Mouse (Mus musculus) left cerebral cortex, postnatal 10 days (tissue): ENCODE data around the gene Cbx7. TPM values are rescaled to one million over a fixed set of nuclear protein-coding genes. Genes with fewer than 3 reads are reported as not detected.
"Not testable (repeated sequence)": the region's sequence is repeated elsewhere in the genome, so short reads cannot be mapped to it uniquely, and the experiment has no call there.

ENCODE experiments used
- DNase-seq, 2 experiments: peaks; one replicate each; pipeline ENCODE4 v3.0.0; 2021 to 2022; ENCODE audit warnings: low spot score in 2 of 2, mixed read lengths in 1 of 2; ENCODE audit errors: extremely low spot score in 1 of 2
- intact Hi-C: fragments of 180-260 bp; cut with DNase I; formaldehyde crosslinking; loops from one replicate; pipeline ENCODE4 v1.15.1; 2025
- total RNA-seq, 2 experiments: library from RNA; stranded (reverse); gene quantifications; 2 replicates each; pipeline ENCODE4 v1.2.3; 2021

Gene Cbx7
- total RNA-seq, 2 experiments from 2014 or later: 5.6 to 7.1 TPM

DNA sequence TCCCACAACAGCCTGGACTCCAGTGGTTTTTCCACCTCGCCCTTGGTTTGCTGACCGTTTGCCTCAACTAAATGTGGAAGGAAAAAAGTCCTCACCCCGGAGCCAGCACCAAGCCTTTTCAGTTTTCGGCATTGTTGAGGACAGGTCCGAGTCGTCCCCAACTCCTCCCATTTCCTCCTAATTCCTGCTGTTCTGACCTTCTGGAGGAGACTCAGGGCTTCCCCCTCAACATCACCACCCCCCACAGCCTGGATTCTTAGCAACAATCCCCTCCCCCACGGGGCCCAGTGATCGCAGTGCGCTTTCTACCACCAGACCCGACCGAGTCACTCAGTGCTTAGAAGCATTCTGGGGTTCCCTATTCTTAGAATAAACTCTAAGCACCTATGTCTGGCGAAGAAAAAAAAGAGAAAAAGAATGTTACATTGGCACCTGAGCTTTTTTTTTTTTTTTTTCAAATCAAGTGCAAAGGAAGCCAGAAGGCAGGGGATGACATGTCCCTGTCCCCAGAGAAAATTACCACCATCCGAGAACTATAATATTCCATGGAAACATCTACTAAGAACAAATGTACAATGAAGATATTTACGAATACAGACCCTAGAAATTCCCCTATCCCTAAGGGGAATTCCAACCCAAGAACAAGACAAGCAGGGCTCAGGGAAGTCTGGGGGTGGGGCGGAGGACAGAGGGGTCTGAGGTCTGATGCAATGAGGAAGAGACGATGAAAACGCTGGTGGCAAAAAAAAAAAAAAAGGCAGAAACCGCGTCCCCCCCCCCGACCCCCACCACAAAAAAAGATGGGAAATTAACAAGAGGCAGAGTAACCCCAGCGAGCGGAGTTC lies 37.0 kb downstream of the Cbx7 start:
- intact Hi-C loops: no loop called here

DNA sequence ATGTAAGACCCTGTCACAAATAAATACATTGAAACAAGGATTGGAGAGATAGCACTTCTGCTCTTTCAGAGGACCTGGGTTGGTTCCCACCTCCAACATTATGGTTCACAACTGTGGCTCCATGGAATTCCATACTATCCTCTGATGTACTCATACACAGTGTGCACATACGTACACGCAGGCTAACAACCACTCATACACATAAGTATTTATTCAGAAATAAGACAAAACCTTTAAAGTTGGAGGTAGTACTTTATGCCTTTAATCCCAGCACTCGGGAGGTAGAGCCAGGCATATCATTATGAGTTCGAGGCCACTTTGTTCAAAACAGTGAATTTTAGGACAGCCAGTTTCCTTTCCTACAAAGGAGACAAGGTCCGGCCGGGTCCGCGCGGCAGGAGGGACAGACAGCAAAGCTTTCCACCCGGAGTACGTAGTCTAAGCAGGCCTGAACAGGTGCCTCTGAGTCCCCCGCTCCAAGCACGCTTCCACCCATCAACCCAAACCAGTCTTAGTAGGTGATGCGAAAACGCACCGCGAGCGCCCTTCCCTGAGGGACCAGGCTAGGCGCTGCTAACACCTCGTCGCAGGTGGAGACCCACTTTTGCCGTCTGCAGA lies 37.8 kb downstream of the Cbx7 start:
- intact Hi-C loops: no loop called here

More for the DNA sequence above, 37.0 kb downstream of the Cbx7 start:
- no peak for DNase-seq

DNA sequence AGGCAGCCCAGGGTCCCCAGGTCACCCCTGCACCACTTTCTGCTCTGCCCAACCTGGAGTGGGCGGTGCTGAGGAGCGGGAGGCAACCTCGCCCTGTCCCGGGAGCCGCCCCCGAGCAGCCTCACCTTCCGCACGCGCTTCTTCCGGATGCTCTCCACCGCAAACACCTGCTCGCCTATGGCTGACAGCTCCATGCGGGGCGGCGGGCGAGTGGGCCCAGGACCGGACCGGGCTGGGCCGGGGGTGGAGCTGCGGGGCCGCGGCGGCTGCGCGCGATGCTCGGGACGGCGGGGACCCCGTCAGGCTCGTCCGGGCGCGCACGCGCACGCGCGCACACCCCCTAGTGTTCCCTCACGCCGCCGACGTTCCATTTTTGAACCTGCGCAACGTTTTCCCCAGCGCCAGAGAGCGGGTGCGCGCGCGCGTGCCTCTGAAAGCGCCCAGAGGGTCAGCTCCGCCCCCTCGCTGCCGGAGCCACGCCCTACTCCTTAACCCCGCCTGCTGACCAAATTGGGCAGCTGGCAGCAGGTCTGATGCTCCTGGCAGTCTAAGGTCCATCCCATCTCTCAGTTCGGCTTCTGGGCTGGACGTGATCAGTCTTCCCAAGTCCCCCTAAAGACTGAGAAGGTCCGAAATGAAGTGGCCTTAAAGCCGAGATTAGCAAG lies 38.5 kb downstream of the Cbx7 start:
- peak; percentile 61 to 92 for DNase-seq
- intact Hi-C loops: no loop called here

More for the DNA sequence above, 37.8 kb downstream of the Cbx7 start:
- no peak for DNase-seq

DNA sequence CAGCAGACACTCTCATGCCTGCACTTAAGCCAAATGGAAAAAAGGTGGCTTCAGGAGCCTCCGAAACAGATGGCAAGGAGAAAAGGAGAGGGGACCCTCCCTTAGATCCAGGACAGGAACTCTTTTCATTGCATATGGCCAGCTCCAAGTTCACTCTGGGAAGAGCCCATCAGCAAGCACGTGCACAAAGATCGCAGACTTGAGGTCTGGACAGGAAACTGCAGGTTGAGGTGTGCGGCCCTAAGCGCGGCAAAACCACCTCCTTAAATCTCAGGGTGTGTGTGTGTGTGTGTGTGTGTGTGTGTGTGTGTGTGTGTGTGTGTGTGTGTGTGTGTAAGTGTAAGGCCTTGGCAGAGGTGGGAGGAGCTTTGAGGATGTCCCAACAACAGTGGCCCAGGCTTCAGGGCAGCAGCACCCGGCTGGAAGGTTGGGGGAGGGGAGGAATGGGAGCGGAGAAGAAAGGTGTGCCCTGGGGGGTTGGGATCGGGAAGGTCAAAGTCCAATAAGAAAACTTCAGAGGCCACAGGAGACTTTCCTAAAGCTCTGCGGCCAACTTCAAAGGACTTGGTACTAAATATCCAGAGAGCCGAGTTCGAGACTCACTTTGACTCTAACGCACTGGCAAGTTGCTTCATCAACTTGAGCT lies 39.3 kb downstream of the Cbx7 start:
- no peak for DNase-seq
- intact Hi-C loops: no loop called here

DNA sequence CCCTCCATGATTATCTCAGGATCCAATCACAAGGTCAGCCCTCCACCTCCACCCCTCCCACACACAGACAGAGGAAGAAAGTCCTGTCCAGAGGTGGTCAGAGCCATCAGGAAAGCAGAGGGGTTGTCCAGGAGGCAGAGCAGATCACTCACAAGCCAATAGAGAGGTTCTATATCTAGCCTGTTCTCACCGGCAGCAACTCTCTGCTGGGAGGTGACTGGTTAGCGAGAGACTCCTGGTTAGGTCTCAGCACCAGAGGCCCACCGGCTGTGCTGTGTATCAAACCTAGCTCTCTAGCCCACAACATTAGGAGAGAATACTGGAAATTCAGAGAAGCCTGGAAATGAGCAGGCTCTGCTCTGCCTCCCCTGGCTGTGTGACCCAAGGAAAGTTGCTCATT lies 41.2 kb downstream of the Cbx7 start:
- DNase-seq: no peak

DNA sequence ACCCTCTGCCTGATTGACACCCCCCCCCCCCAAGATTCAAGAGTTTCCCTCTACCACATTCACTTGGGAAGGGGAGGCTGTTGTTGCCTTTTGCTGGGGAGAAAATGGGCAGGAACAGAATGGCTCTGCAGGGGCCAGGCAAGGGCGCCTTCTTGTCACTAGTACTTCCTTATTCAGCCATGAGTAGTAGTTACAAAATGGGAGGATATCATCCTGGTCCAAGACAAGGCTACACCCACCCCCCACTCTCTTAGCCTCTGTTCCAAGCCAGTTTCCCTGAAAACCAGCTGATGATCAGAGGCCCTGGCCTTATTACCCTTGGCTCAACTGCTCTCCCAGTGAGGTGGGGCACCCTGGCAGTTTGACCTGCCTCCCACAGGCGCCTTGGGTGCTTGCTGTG lies 42.2 kb downstream of the Cbx7 start:
- intact Hi-C loops: no loop called here
- no peak for DNase-seq

More for the DNA sequence above, 41.2 kb downstream of the Cbx7 start:
- intact Hi-C loops: no loop called here

DNA sequence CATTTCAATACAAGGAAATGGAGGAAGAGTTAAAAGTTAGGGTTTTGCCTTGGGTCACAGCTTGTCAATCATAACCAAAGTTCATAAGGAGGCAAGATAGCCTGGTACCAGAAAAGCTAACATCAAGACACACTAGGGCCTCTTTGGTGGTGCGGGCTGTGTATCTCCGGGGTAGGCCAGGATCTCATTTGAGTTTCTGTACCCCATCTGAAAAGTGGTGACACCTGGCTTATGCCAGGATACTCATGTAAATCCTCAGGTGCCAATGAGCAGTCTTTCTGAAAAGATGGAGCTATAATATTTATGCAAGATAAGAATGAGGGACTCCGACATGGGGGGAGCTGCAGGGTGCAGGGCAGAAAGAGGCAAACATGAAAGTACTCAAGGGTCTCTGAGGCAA lies 42.6 kb downstream of the Cbx7 start:
- intact Hi-C loops: no loop called here
- DNase-seq: no peak

DNA sequence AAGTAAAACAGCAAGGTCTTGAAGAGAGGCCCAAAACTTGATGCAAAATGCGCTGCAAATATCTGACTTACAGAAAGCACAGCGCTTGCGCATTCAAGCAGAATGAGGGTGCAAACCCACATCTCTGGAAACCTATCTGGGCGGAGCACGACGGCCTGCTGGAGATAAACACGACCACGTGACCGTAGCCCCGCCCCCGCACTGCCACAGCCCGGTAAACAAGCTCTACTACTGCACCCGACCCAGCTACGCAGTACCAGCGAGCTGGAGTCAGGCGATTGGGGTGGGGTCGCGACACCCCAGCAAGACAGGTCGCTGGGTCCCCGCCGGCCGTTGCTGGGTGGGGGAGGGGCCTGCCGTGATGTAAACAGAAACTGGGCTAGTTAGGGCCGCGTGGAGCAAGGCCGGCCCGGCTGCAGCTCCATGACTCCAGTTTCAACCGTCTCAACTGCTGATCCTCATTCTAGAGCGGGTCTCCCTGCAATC lies 43.2 kb downstream of the Cbx7 start:
- peak; percentile 83 to 96 for DNase-seq
- intact Hi-C loops: no loop called here

DNA sequence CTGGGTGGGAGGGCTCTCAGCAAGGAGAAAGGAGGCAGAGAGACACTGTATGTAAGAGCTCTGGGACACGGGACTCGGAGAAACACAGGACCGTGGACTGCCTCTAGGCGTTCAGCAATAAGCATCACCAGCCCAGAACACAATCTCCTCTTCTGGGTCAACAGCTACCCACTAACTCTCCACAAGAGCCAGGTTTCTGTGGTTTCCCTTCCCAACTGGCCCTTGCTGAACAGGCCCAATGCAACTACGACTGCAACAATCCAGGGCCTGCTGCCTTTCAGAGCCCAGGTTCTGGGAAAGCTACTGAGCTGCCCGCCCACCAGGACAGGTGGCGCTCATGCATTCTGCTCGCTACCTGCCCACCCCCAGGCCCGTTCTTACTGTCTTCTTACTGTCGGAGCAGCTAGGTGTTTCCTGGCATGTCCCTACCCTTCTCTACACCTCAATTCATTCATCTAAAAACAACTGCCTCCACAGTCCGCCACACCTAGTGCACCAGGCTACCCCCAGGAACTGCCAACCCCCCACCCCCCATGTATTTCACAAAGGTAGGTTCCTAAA lies 44.0 kb downstream of the Cbx7 start:
- no peak for DNase-seq
- intact Hi-C loops: no loop called here

DNA sequence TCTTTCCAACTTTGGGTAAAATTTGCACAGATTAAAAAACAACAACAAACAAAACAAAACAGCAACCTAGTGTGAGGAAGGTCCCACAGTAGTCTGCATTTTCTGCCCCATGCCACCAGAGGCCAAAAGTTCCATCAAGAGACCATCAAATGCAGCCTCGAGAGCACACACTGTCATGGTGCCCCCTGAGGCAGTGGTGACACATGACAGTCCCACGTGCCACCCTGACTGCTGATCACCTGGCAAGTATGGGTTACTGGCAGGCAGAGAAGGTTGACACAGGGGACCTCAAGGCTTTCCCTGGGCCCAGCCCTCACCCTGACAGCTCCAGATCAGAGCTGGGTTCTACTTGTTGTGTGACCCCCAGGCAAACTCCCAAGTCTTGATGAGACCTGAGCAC lies 51.1 kb downstream of the Cbx7 start:
- intact Hi-C loops: loop anchor here (10.0 kb wide), 1 partner anchor 165 kb away; no protein-coding TSS in a partner anchor
- DNase-seq: no peak

DNA sequence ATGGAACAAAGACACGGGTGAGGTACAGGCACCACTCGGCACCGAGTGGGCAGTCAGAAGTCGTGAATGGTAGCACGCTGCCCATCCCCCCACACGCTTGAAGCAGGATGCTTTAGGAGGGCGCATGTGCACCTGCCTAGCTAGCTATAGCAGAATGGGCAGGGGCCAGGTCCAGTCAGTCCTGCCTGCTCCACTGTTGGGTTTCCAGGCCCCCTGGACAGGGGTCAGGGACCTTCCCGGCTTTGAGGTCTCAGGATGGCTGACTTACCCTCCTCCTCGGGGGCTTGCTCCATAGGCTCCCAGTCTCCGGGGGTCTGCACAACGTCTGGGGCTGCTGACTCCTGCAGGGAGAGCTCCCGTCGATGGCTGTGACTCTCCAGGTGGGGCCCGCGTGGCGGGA lies 52.4 kb downstream of the Cbx7 start:
- no peak for DNase-seq
- intact Hi-C loops: loop anchor here (10.0 kb wide), 1 partner anchor 164 kb away; no protein-coding TSS in a partner anchor

DNA sequence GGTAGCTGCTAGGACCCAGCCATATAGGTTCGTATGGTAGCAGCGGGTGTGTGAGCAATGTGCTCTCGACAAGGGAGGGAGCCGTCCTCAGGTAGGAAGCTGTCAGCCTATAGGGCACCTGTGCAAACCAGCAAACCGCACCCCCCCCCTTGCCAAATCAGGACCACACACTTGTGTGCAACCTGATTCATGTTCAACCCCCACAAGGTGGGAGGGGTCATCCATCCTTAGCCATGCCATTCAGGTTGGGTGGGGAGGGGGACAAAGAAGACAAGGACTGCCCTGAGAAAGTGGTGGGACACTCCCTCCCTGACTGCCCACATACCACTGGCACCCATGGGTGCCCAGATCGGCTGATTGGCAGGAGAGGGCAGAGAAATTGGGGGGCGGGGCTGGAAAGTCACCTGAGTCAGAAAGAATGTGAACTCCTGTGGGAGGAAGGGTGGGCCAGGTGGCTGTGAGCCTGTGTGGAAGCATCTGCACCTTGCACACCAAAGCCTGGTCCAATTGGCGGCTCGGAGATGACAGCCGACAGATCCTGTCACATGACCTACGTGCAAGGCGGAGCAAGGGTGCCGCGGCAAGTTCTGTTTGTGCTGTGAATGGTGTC lies 53.7 kb downstream of the Cbx7 start:
- DNase-seq: no peak
- intact Hi-C loops: loop anchor here (10.0 kb wide), 1 partner anchor 162 kb away; no protein-coding TSS in a partner anchor

DNA sequence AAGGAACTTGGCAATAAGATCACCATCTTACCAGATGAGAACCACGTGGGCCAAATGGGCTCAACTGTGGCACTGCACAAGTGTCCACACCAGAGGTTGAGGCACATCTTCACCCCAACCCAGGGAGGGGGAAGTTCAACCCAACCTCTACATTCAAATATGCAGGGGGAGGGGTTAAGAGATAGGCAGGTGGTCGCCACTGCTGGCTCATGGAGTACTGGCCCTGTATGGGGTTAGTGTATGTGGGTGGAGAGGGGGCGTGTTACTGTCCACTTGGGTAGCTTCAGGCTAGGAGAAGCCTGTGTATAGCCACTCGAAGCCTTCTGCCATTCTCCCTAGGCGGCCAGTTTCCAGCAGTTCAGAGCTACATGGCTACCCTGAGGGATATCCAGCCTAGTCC lies 54.8 kb downstream of the Cbx7 start:
- no peak for DNase-seq
- intact Hi-C loops: loop anchor here (10.0 kb wide), 1 partner anchor 161 kb away; no protein-coding TSS in a partner anchor

DNA sequence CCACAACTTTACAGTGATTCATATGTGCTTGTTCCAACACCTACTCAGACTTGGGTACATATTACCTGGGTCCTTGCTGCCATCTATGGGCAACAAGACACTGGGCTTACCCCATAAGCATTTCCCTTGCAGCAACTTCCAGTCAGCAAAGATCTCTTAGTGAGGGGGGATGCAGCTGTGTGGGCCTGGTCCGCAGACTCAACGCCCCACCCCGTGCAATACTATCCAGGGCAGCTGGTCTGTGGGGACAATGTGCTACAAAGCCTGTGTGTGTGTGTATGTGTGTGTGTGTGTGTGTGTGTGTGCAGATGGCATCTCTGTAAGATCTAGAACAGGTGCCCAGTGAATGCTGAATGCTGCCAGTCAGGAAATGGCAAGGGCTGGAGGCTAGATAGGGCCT lies 56.6 kb downstream of the Cbx7 start:
- intact Hi-C loops: loop anchor here (10.0 kb wide), 1 partner anchor 160 kb away; no protein-coding TSS in a partner anchor
- DNase-seq: no peak

DNA sequence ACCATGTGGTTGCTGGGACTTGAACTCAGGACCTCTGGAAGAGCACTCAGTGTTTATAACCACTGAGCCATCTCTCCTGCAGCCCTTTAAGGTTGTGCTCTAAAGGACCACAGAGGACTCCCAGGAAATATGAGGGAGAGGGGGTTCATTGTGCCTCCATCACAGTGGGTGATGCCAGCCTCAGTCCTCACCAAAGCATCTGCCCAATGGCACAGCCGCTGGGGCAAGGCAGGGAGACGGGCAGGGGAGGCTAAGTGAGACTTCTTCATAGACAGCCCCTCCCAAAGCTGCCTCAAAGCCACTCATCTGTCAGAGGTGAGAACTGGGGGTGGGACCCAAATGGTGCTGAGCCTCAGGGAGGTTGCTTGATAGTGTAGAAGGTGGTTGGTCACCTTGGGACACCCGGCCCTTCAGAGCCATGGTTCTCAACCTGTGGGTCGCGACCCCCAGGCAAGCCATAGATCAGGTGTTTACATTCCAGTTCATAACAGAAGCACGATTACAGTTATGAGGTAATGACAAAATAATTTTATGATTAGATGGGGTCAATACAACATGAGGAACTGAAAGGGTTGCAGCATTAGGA lies 57.1 kb downstream of the Cbx7 start:
- intact Hi-C loops: loop anchor here (10.0 kb wide), 1 partner anchor 159 kb away; no protein-coding TSS in a partner anchor
- no peak for DNase-seq

DNA sequence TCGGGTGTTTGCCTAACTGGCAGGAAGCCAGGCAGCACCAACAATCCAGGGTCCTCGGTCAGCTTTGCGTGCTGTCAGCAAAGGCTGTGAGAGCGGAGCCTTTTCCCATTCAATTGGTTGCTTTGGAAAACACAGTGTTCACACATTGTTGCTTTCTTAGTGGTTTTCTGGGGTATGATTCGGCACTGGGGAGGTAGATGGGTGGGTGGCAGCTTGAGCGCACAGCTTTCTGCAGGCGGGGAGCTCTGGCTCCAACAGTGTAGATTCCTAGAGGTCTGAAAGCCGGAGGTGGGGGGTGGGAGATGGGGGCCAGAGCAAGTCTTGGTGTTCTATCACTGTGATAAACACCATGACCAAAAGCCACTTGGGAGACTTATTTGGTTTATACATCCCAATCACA lies 59.6 kb downstream of the Cbx7 start:
- intact Hi-C loops: loop anchor here (10.0 kb wide), 1 partner anchor 157 kb away; no protein-coding TSS in a partner anchor
- DNase-seq: no peak

DNA sequence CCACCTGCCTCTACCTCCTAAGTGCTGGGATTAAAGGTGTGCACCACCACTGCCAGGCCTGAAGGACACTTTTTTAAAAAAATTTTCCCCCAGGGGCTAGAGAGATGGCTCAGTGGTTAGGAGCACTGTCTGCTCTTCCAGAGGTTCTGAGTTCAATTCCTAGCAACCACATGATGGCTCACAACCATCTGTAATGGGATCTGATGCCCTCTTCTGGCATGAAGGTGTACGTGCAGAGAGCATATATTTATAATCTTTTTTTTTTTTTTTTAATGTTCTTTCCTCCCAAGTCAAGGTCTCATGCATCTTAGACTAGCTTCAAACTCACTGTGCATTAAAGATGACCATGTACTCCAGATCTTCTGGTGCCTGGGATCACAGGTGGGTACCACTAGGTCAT lies 60.1 kb downstream of the Cbx7 start:
- intact Hi-C loops: loop anchor here (10.0 kb wide), 1 partner anchor 156 kb away; no protein-coding TSS in a partner anchor
- not testable (repeated sequence) for DNase-seq

DNA sequence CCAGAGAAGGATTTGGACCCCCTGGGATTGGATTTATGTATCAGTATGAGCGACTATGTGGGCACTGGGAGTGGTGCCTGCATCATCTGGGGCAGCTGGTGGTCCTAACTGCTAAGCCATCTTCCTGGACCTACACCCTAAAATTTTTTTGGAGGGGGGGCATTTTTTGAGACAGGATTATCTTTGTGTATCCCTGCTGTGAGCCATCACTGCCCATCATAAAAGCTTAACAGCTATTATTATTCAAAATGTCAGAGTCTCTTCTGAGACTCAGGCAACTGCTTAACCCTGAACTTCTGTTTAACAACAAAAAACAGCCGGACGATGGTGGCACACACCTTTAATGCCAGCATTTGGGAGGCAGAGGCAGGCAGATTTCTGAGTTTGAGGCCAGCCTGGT lies 61.9 kb downstream of the Cbx7 start:
- DNase-seq, intact Hi-C loops: not testable (repeated sequence)
